Mouse (Mus musculus): ENCODE measurements around the gene Drosha. TPM values are rescaled to one million over a fixed set of nuclear protein-coding genes. Genes with fewer than 3 reads are reported as not detected.

Gene Drosha
- polyA plus RNA-seq, 1 experiment from 2014 or later: 22.3 TPM

- Histone ChIP-seq H3K4me3 (replicated peaks; ENCODE audit: low read depth, low read length) (no peak overlapping the region), H3K4me2 (ENCODE audit: low read length) (no peak overlapping the region), H3K9me3 (replicated peaks; ENCODE audit: low read length) (no peaks in the 10 kb centered on the region), H3K27me3 (ENCODE audit: insufficient read depth, low read length) (no peaks in the 10 kb centered on the region), H3K4me1 (replicated peaks; ENCODE audit: insufficient read depth, low read length) (no peaks in the 10 kb centered on the region), H3K9ac (ENCODE audit: low read depth, low read length) (no peak overlapping the region), H3K27ac (no peak overlapping the region), H3K36me3 (ENCODE audit: insufficient read depth, low read length) (peaks cover 25% of the 10 kb centered on the region; the same call in 1 of the 2 replicates)
- WGBS: 78% methylated on average over 10 of the region's 10 CpGs
- no peak for DNase-seq (ENCODE audit: low spot score)
- ATAC-seq (replicated peaks; ENCODE audit: low FRiP score, low read depth): peak; percentile 58; the same call in 1 of the 2 replicates
- TF ChIP-seq CTCF (IDR thresholded peaks at IDR 0.05; ENCODE audit: low read depth): no peak
Measured at GRCm38 (mm10) chr15:12807088-12807487, 17.5 kb upstream of the Drosha start.

GRCm38 (mm10) chr15:12809305-12809704 is 15.3 kb upstream of the Drosha start:
- no peaks in the 10 kb centered on the region for H3K4me1 ChIP-seq (replicated peaks; ENCODE audit: insufficient read depth, low read length)
- no peak overlapping the region for H3K4me2 ChIP-seq (ENCODE audit: low read length)
- ATAC-seq (replicated peaks; ENCODE audit: low FRiP score, low read depth) (no peak), DNase-seq (ENCODE audit: low spot score) (no peak)
- 85% methylated on average over 6 of the region's 6 CpGs for WGBS
- H3K4me3 ChIP-seq (replicated peaks; ENCODE audit: low read depth, low read length): no peak overlapping the region
- H3K9me3 ChIP-seq (replicated peaks; ENCODE audit: low read length): no peaks in the 10 kb centered on the region
- H3K36me3 ChIP-seq (ENCODE audit: insufficient read depth, low read length): peaks cover 34% of the 10 kb centered on the region
- no peaks in the 10 kb centered on the region for H3K27me3 ChIP-seq (ENCODE audit: insufficient read depth, low read length)
- no peak overlapping the region for H3K9ac ChIP-seq (ENCODE audit: low read depth, low read length)
- no peak overlapping the region for H3K27ac ChIP-seq
- TF ChIP-seq CTCF (IDR thresholded peaks at IDR 0.05; ENCODE audit: low read depth): no peak

GRCm38 (mm10) chr15:12812646-12813045 is 12.0 kb upstream of the Drosha start:
- no peak overlapping the region for H3K9ac ChIP-seq (ENCODE audit: low read depth, low read length)
- no peaks in the 10 kb centered on the region for H3K27me3 ChIP-seq (ENCODE audit: insufficient read depth, low read length)
- H3K9me3 ChIP-seq (replicated peaks; ENCODE audit: low read length): no peaks in the 10 kb centered on the region
- no peaks in the 10 kb centered on the region for H3K4me1 ChIP-seq (replicated peaks; ENCODE audit: insufficient read depth, low read length)
- DNase-seq (ENCODE audit: low spot score) (no peak), ATAC-seq (replicated peaks; ENCODE audit: low FRiP score, low read depth) (no peak)
- no peak overlapping the region for H3K27ac ChIP-seq
- no peak overlapping the region for H3K4me3 ChIP-seq (replicated peaks; ENCODE audit: low read depth, low read length)
- H3K4me2 ChIP-seq (ENCODE audit: low read length): no peak overlapping the region
- no peak for TF ChIP-seq CTCF (IDR thresholded peaks at IDR 0.05; ENCODE audit: low read depth)
- WGBS: 95% methylated on average over 11 of the region's 11 CpGs
- H3K36me3 ChIP-seq (ENCODE audit: insufficient read depth, low read length): peaks cover 66% of the 10 kb centered on the region

GRCm38 (mm10) chr15:12817592-12817991 is 7.0 kb upstream of the Drosha start:
- Histone ChIP-seq H3K36me3 (ENCODE audit: insufficient read depth, low read length) (peaks cover 63% of the 10 kb centered on the region), H3K4me3 (replicated peaks; ENCODE audit: low read depth, low read length) (no peak overlapping the region), H3K9me3 (replicated peaks; ENCODE audit: low read length) (no peaks in the 10 kb centered on the region), H3K27me3 (ENCODE audit: insufficient read depth, low read length) (no peaks in the 10 kb centered on the region), H3K9ac (ENCODE audit: low read depth, low read length) (no peak overlapping the region), H3K4me2 (ENCODE audit: low read length) (no peak overlapping the region), H3K4me1 (replicated peaks; ENCODE audit: insufficient read depth, low read length) (no peaks in the 10 kb centered on the region), H3K27ac (no peak overlapping the region)
- no peak for ATAC-seq (replicated peaks; ENCODE audit: low FRiP score, low read depth)
- TF ChIP-seq CTCF (IDR thresholded peaks at IDR 0.05; ENCODE audit: low read depth): no peak
- no peak for DNase-seq (ENCODE audit: low spot score)
- WGBS: 95% methylated on average over 8 of the region's 8 CpGs

- no peak for TF ChIP-seq CTCF (IDR thresholded peaks at IDR 0.05; ENCODE audit: low read depth)
- ATAC-seq (replicated peaks; ENCODE audit: low FRiP score, low read depth) (no peak), DNase-seq (ENCODE audit: low spot score) (no peak)
- Histone ChIP-seq H3K9ac (ENCODE audit: low read depth, low read length) (no peak overlapping the region), H3K4me2 (ENCODE audit: low read length) (no peak overlapping the region), H3K36me3 (ENCODE audit: insufficient read depth, low read length) (peaks cover 23% of the 10 kb centered on the region), H3K27ac (no peak overlapping the region), H3K9me3 (replicated peaks; ENCODE audit: low read length) (no peaks in the 10 kb centered on the region), H3K27me3 (ENCODE audit: insufficient read depth, low read length) (no peaks in the 10 kb centered on the region), H3K4me1 (replicated peaks; ENCODE audit: insufficient read depth, low read length) (peaks cover 5% of the 10 kb centered on the region; the same call in 1 of the 2 replicates), H3K4me3 (replicated peaks; ENCODE audit: low read depth, low read length) (no peak overlapping the region)
- 84% methylated on average over 9 of the region's 9 CpGs for WGBS
Measured at GRCm38 (mm10) chr15:12822416-12823395, 1.9 kb upstream of the Drosha start.

GRCm38 (mm10) chr15:12823455-12824119 is 1.0 kb upstream of the Drosha start:
- Histone ChIP-seq H3K27ac (no peak overlapping the region), H3K4me3 (replicated peaks; ENCODE audit: low read depth, low read length) (peak overlapping the region; percentile 96), H3K36me3 (ENCODE audit: insufficient read depth, low read length) (peaks cover 17% of the 10 kb centered on the region; the same call in 1 of the 2 replicates), H3K9ac (ENCODE audit: low read depth, low read length) (peak overlapping the region; percentile 94), H3K27me3 (ENCODE audit: insufficient read depth, low read length) (no peaks in the 10 kb centered on the region), H3K4me2 (ENCODE audit: low read length) (peak overlapping the region; percentile 75), H3K4me1 (replicated peaks; ENCODE audit: insufficient read depth, low read length) (peaks cover 5% of the 10 kb centered on the region; the same call in 1 of the 2 replicates), H3K9me3 (replicated peaks; ENCODE audit: low read length) (no peaks in the 10 kb centered on the region)
- no peak for ATAC-seq (replicated peaks; ENCODE audit: low FRiP score, low read depth)
- 92% methylated on average over 2 of the region's 2 CpGs for WGBS
- no peak for DNase-seq (ENCODE audit: low spot score)
- no peak for TF ChIP-seq CTCF (IDR thresholded peaks at IDR 0.05; ENCODE audit: low read depth)
